Mouse (Mus musculus) bone marrow macrophage, adult 2 months (primary cell): ENCODE data around the gene Ccdc191. TPM values are rescaled to one million over a fixed set of nuclear protein-coding genes. Genes with fewer than 3 reads are reported as not detected.

Experiments
- H3K27ac ChIP-seq: 2 replicates; pipeline ENCODE4 v1.5.1; 2012; ENCODE audit warnings: low read depth, low read length; ENCODE audit not compliant: insufficient read depth
- H3K4me1 ChIP-seq: 2 replicates; pipeline ENCODE4 v1.6.1; 2012; ENCODE audit warnings: low read length; ENCODE audit not compliant: control insufficient read depth, insufficient read depth
- H3K4me3 ChIP-seq: 2 replicates; pipeline ENCODE4 v1.5.1; 2012; ENCODE audit warnings: mild to moderate bottlenecking, low read length, moderate library complexity; ENCODE audit not compliant: insufficient read depth
- CTCF ChIP-seq: IDR thresholded peaks from 2 replicates; pipeline ENCODE4 v1.5.1; 2012; ENCODE audit warnings: low read depth, mild to moderate bottlenecking, low read length, moderate library complexity
- POLR2A ChIP-seq: IDR thresholded peaks from 2 replicates; pipeline ENCODE4 v1.6.1; 2012; ENCODE audit warnings: mild to moderate bottlenecking, low read depth, low read length, borderline replicate concordance
- polyA plus RNA-seq: library from polyadenylated mRNA; stranded (reverse); fragments of >200 nt; gene quantifications from 2 replicates; pipeline ENCODE4 v1.2.4, GENCODE M21; 2012; ENCODE audit not compliant: missing spikeins, insufficient read depth, insufficient read length

Ccdc191 gene
- polyA plus RNA-seq, 1 experiment, result 7.5 TPM

GRCm38 (mm10) chr16:43973606-43974220 lies 84.1 kb downstream of the Ccdc191 start:
- Histone ChIP-seq H3K4me1 (no peaks in the 10 kb centered on the region), H3K27ac (no peak overlapping the region), H3K4me3 (no peak overlapping the region)
- no peak for TF ChIP-seq POLR2A

- Histone ChIP-seq H3K4me1 (no peaks in the 10 kb centered on the region), H3K4me3 (peak overlapping the region; percentile 80)
Measured at GRCm38 (mm10) chr16:43979010-43979327, 89.4 kb downstream of the Ccdc191 start.

GRCm38 (mm10) chr16:43979328-43980109 lies 89.9 kb downstream of the Ccdc191 start, which contains the start of gene Zdhhc23:
Gene Zdhhc23 (minus strand): TSS chr16:43979791.
- H3K4me3 ChIP-seq, result peak within 1 kb of the TSS; percentile 80

More at GRCm38 (mm10) chr16:43979010-43979327, 89.4 kb downstream of the Ccdc191 start:
- H3K27ac ChIP-seq, result no peak overlapping the region
- TF ChIP-seq CTCF (no peak), POLR2A (no peak)

GRCm38 (mm10) chr16:43980110-43980609 lies 90.6 kb downstream of the Ccdc191 start:
- Histone ChIP-seq H3K4me3 (peak overlapping the region; percentile 80), H3K4me1 (no peaks in the 10 kb centered on the region), H3K27ac (no peak overlapping the region)
- TF ChIP-seq CTCF (no peak), POLR2A (no peak)

More at GRCm38 (mm10) chr16:43979328-43980109, 89.9 kb downstream of the Ccdc191 start, which contains the start of gene Zdhhc23:
- Histone ChIP-seq H3K27ac (no peak within 1 kb of the TSS), H3K4me1 (no peaks in the 10 kb centered on the region)
- no peak for TF ChIP-seq POLR2A
- no peak for TF ChIP-seq CTCF

- Histone ChIP-seq H3K27ac (no peak overlapping the region), H3K4me1 (no peaks in the 10 kb centered on the region), H3K4me3 (no peak overlapping the region)
- no peak for TF ChIP-seq CTCF
- TF ChIP-seq POLR2A, result no peak
Measured at GRCm38 (mm10) chr16:43986299-43986698, 96.7 kb downstream of the Ccdc191 start.

- TF ChIP-seq POLR2A, result no peak
- no peak for TF ChIP-seq CTCF
- peaks cover 4% of the 10 kb centered on the region; the same call in 1 of the 2 replicates for H3K4me1 ChIP-seq
Measured at GRCm38 (mm10) chr16:43994623-43995022, 105.0 kb downstream of the Ccdc191 start.

GRCm38 (mm10) chr16:43999111-43999510 lies 109.5 kb downstream of the Ccdc191 start:
- TF ChIP-seq CTCF (no peak), POLR2A (no peak)
- Histone ChIP-seq H3K4me3 (no peak overlapping the region), H3K27ac (no peak overlapping the region), H3K4me1 (peaks cover 4% of the 10 kb centered on the region; the same call in 1 of the 2 replicates)

More at GRCm38 (mm10) chr16:43994623-43995022, 105.0 kb downstream of the Ccdc191 start:
- Histone ChIP-seq H3K4me3 (no peak overlapping the region), H3K27ac (no peak overlapping the region)

GRCm38 (mm10) chr16:43999541-43999940 lies 109.9 kb downstream of the Ccdc191 start:
- Histone ChIP-seq H3K4me3 (no peak overlapping the region), H3K4me1 (peaks cover 4% of the 10 kb centered on the region; the same call in 1 of the 2 replicates), H3K27ac (no peak overlapping the region)
- TF ChIP-seq POLR2A (no peak), CTCF (no peak)

- peaks cover 4% of the 10 kb centered on the region; the same call in 1 of the 2 replicates for H3K4me1 ChIP-seq
- no peak for TF ChIP-seq POLR2A
- TF ChIP-seq CTCF, result no peak
- no peak overlapping the region for H3K4me3 ChIP-seq
- no peak overlapping the region for H3K27ac ChIP-seq
Measured at GRCm38 (mm10) chr16:44002086-44002485, 112.5 kb downstream of the Ccdc191 start.

GRCm38 (mm10) chr16:44011010-44011409 lies 121.4 kb downstream of the Ccdc191 start:
- no peak overlapping the region for H3K27ac ChIP-seq
- TF ChIP-seq CTCF, result no peak
- no peak for TF ChIP-seq POLR2A
- H3K4me1 ChIP-seq, result no peaks in the 10 kb centered on the region
- H3K4me3 ChIP-seq, result no peak overlapping the region

Other genes with a start within 250 kb of the Ccdc191 start
- gene Tigit, start 225.7 kb upstream of the Ccdc191 start, polyA plus RNA-seq, result not detected in 2 replicates
- not detected in 2 replicates for gene Drd3, start 135.8 kb upstream of the Ccdc191 start, polyA plus RNA-seq
- 7.3 and 11.9 TPM in 2 replicates for gene Qtrt2, start 37.0 kb downstream of the Ccdc191 start, polyA plus RNA-seq
- 1.3 and 1.6 TPM in 2 replicates for gene Zdhhc23, start 90.0 kb downstream of the Ccdc191 start, polyA plus RNA-seq
- 0.39 TPM in 1 of 2 replicates, not detected in the other for gene Gramd1c, start 173.5 kb downstream of the Ccdc191 start, polyA plus RNA-seq
- gene Atp6v1a, start 249.9 kb downstream of the Ccdc191 start, polyA plus RNA-seq, result 244 and 271 TPM in 2 replicates